Mouse (Mus musculus) heart, embryonic 12.5 days (tissue): ENCODE results near the gene Rpp40. TPM values are rescaled to one million over a fixed set of nuclear protein-coding genes. Genes with fewer than 3 reads are reported as not detected.

Source experiments
- ATAC-seq: fragments of 200-750 bp; cut with Nextera tagmentation; 2 replicates; pipeline ENCODE4 v1.8.0; 2017; ENCODE audit warnings: moderate TSS enrichment, moderate library complexity; ENCODE audit not compliant: insufficient number of reproducible peaks, low FRiP score
- H3K27ac ChIP-seq: fragments of 300-500 bp; sonication (generic); 2 replicates; pipeline ENCODE4 v1.5.1; 2016; ENCODE audit warnings: mild to moderate bottlenecking, moderate library complexity; ENCODE audit not compliant: poor library complexity, severe bottlenecking
- H3K27me3 ChIP-seq: fragments of 300-500 bp; sonication (generic); replicated peaks from 2 replicates; pipeline ENCODE4 v1.6.1; 2016; ENCODE audit warnings: mild to moderate bottlenecking, moderate library complexity
- H3K36me3 ChIP-seq: fragments of 300-500 bp; sonication (generic); 2 replicates; pipeline ENCODE4 v1.6.1; 2016; ENCODE audit warnings: mild to moderate bottlenecking, moderate library complexity
- H3K4me1 ChIP-seq: fragments of 300-500 bp; sonication (generic); replicated peaks from 2 replicates; pipeline ENCODE4 v1.6.1; 2016; ENCODE audit warnings: mild to moderate bottlenecking
- H3K4me2 ChIP-seq: fragments of 300-500 bp; sonication (generic); 2 replicates; pipeline ENCODE4 v1.6.1; 2016; ENCODE audit warnings: mild to moderate bottlenecking, moderate library complexity
- H3K4me3 ChIP-seq: fragments of 300-500 bp; sonication (generic); 2 replicates; pipeline ENCODE4 v1.5.1; 2016; ENCODE audit warnings: mild to moderate bottlenecking
- H3K9ac ChIP-seq: fragments of 300-500 bp; sonication (generic); 2 replicates; pipeline ENCODE4 v1.6.1; 2016; ENCODE audit warnings: mild to moderate bottlenecking, moderate library complexity
- H3K9me3 ChIP-seq: fragments of 300-500 bp; sonication (generic); replicated peaks from 2 replicates; pipeline ENCODE4 v1.6.1; 2016; ENCODE audit warnings: mild to moderate bottlenecking, moderate library complexity
- WGBS: fragments of 180-500 bp; shearing (Covaris S2); methylation state at CpG from one replicate; pipeline ENCODE4 v1.1.7; 2016; 5-methylcytosine and 5-hydroxymethylcytosine counted together
- polyA plus RNA-seq: library from polyadenylated mRNA; unstranded; fragments of >200 nt; fragmentation: Nextera tagmentation; extraction: Ambion mirVana; gene quantifications from 2 replicates; pipeline ENCODE4 v1.2.1, GENCODE M21; 2016

Gene Rpp40
- polyA plus RNA-seq: 11.4 and 12.0 TPM in 2 replicates

- Histone ChIP-seq H3K4me2 (peak within 1 kb of the TSS; percentile 86), H3K4me3 (peak within 1 kb of the TSS; percentile 76), H3K9ac (peak within 1 kb of the TSS; percentile 77), H3K36me3 (no peaks in the 10 kb centered on the region), H3K27me3 (no peaks in the 10 kb centered on the region), H3K4me1 (0 out of 2 replicates have a peak, but pooled peaks cover 3% of the 10 kb centered on the region), H3K27ac (no peak within 1 kb of the TSS), H3K9me3 (no peaks in the 10 kb centered on the region)
- ATAC-seq: peak; percentile 99
- under 1% methylated on average over 32 of the region's 35 CpGs for WGBS
Measured at GRCm38 (mm10) chr13:35905879-35906481, at the start of gene Rpp40. TSS of gene Rpp40 (minus strand) at chr13:35906359.

- Histone ChIP-seq H3K9ac (no peak overlapping the region), H3K4me3 (no peak overlapping the region), H3K27ac (no peak overlapping the region), H3K4me1 (no peaks in the 10 kb centered on the region), H3K4me2 (no peak overlapping the region), H3K9me3 (peaks cover 4% of the 10 kb centered on the region), H3K36me3 (no peaks in the 10 kb centered on the region), H3K27me3 (0 out of 2 replicates have a peak, but pooled peaks cover 5% of the 10 kb centered on the region)
- ATAC-seq: no peak
- WGBS: 72% methylated on average over 17 of the region's 17 CpGs
Measured at GRCm38 (mm10) chr13:35949814-35950455, 43.8 kb upstream of the Rpp40 start.

- no peak overlapping the region for H3K27ac ChIP-seq
- H3K4me2 ChIP-seq: peak overlapping the region; percentile 43
- H3K36me3 ChIP-seq: no peaks in the 10 kb centered on the region
- 0 out of 2 replicates have a peak, but pooled peaks cover 5% of the 10 kb centered on the region for H3K27me3 ChIP-seq
- ATAC-seq: no peak
- no peak overlapping the region for H3K9ac ChIP-seq
- H3K4me1 ChIP-seq: no peaks in the 10 kb centered on the region
- H3K9me3 ChIP-seq: no peaks in the 10 kb centered on the region
- 18% methylated on average over 14 of the region's 14 CpGs for WGBS
- H3K4me3 ChIP-seq: no peak overlapping the region
Measured at GRCm38 (mm10) chr13:35947354-35948000, 41.3 kb upstream of the Rpp40 start.

GRCm38 (mm10) chr13:35946659-35947353, 40.6 kb upstream of the Rpp40 start:
- 69% methylated on average over 20 of the region's 20 CpGs for WGBS
- no peak for ATAC-seq
- H3K27ac ChIP-seq: no peak overlapping the region

GRCm38 (mm10) chr13:35940934-35941333, 34.8 kb upstream of the Rpp40 start:
- Histone ChIP-seq H3K27me3 (no peaks in the 10 kb centered on the region), H3K4me2 (no peak overlapping the region), H3K9me3 (no peaks in the 10 kb centered on the region), H3K36me3 (no peaks in the 10 kb centered on the region), H3K4me3 (no peak overlapping the region), H3K9ac (no peak overlapping the region), H3K4me1 (no peaks in the 10 kb centered on the region), H3K27ac (no peak overlapping the region)
- ATAC-seq: no peak
- WGBS: 73% methylated on average over 5 of the region's 5 CpGs

More at GRCm38 (mm10) chr13:35946659-35947353, 40.6 kb upstream of the Rpp40 start:
- H3K4me3 ChIP-seq: no peak overlapping the region
- no peak overlapping the region for H3K9ac ChIP-seq
- H3K4me1 ChIP-seq: no peaks in the 10 kb centered on the region
- H3K4me2 ChIP-seq: no peak overlapping the region
- no peaks in the 10 kb centered on the region for H3K36me3 ChIP-seq
- no peaks in the 10 kb centered on the region for H3K9me3 ChIP-seq
- 0 out of 2 replicates have a peak, but pooled peaks cover 5% of the 10 kb centered on the region for H3K27me3 ChIP-seq

GRCm38 (mm10) chr13:35939871-35940665, 33.9 kb upstream of the Rpp40 start:
- 60% methylated on average over 18 of the region's 18 CpGs for WGBS
- H3K27me3 ChIP-seq: no peaks in the 10 kb centered on the region
- no peak overlapping the region for H3K27ac ChIP-seq
- H3K4me1 ChIP-seq: no peaks in the 10 kb centered on the region
- H3K9ac ChIP-seq: no peak overlapping the region
- H3K9me3 ChIP-seq: no peaks in the 10 kb centered on the region
- no peak for ATAC-seq
- H3K36me3 ChIP-seq: no peaks in the 10 kb centered on the region
- no peak overlapping the region for H3K4me2 ChIP-seq
- no peak overlapping the region for H3K4me3 ChIP-seq

- Histone ChIP-seq H3K27ac (no peak overlapping the region), H3K36me3 (no peaks in the 10 kb centered on the region), H3K4me2 (no peak overlapping the region), H3K9me3 (0 out of 2 replicates have a peak, but pooled peaks cover 3% of the 10 kb centered on the region), H3K4me3 (no peak overlapping the region), H3K9ac (no peak overlapping the region), H3K27me3 (no peaks in the 10 kb centered on the region), H3K4me1 (no peaks in the 10 kb centered on the region)
- 69% methylated on average over 2 of the region's 2 CpGs for WGBS
- ATAC-seq: no peak
Measured at GRCm38 (mm10) chr13:35937991-35938390, 31.8 kb upstream of the Rpp40 start.

GRCm38 (mm10) chr13:35911476-35911875, 5.3 kb upstream of the Rpp40 start:
- Histone ChIP-seq H3K27ac (no peak overlapping the region), H3K36me3 (no peaks in the 10 kb centered on the region), H3K9me3 (peaks cover 7% of the 10 kb centered on the region; the same call in 1 of the 2 replicates), H3K4me2 (no peak overlapping the region), H3K9ac (no peak overlapping the region), H3K27me3 (no peaks in the 10 kb centered on the region), H3K4me3 (no peak overlapping the region), H3K4me1 (no peaks in the 10 kb centered on the region)
- WGBS: 82% methylated on average over 1 of the region's 1 CpGs
- ATAC-seq: no peak

- Histone ChIP-seq H3K4me2 (peak overlapping the region; percentile 86), H3K36me3 (no peaks in the 10 kb centered on the region), H3K4me3 (peak overlapping the region; percentile 76), H3K27me3 (no peaks in the 10 kb centered on the region), H3K9me3 (no peaks in the 10 kb centered on the region), H3K27ac (no peak overlapping the region), H3K9ac (peak overlapping the region; percentile 77), H3K4me1 (0 out of 2 replicates have a peak, but pooled peaks cover 3% of the 10 kb centered on the region)
- WGBS: 1% methylated on average over 13 of the region's 13 CpGs
- ATAC-seq: no peak
Measured at GRCm38 (mm10) chr13:35905378-35905777, 781 bp downstream of the Rpp40 start.

GRCm38 (mm10) chr13:35892866-35893265, 13.3 kb downstream of the Rpp40 start:
- Histone ChIP-seq H3K36me3 (peaks cover 12% of the 10 kb centered on the region), H3K27me3 (no peaks in the 10 kb centered on the region)

More at GRCm38 (mm10) chr13:35892866-35893265, 13.3 kb downstream of the Rpp40 start:
- 0 out of 2 replicates have a peak, but pooled peaks cover 6% of the 10 kb centered on the region for H3K9me3 ChIP-seq
- H3K9ac ChIP-seq: no peak overlapping the region
- H3K4me1 ChIP-seq: no peaks in the 10 kb centered on the region
- 67% methylated on average over 3 of the region's 3 CpGs for WGBS
- H3K27ac ChIP-seq: no peak overlapping the region
- no peak overlapping the region for H3K4me2 ChIP-seq
- no peak for ATAC-seq
- no peak overlapping the region for H3K4me3 ChIP-seq
